Mouse (Mus musculus): ENCODE measurements at regions not wholly inside any gene's neighbourhood (a gene's known extent, or its start where the extent isn't known, plus 50 kb on each side); places are given as distances from the start of the nearest gene placed in this dataset.

DNA sequence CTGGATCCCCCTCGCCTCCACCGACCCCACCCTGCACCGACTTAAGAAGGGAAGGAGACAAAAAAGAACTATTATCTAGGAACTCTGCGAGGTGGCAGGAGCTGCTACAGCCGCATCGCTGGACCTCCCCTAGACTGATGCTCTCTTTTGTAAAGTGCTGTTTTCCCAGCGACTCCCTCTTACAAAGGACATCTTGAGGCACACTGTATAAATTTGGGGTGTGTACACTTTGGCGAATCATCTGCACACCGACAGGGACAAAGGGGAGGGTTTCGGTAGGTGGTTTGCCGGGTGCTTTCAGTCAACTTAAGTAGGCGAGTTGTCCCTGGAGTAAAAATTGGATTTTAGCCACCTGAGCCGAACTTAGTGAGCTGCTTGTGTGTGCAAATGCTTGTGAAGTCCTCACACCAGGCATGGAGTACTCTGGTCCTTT is 112.4 kb upstream of the Ubash3b start:
- H3K27me3 ChIP-seq, result no peaks in the 10 kb centered on the region
- H3K4me3 ChIP-seq (replicated peaks), result peak overlapping the region; percentile 35
- peak overlapping the region; percentile 59 for H3K9ac ChIP-seq (replicated peaks)
- 1% methylated on average over 13 of the region's 13 CpGs for WGBS
- peak overlapping the region; percentile 56 for H3K4me2 ChIP-seq (replicated peaks)
- peak overlapping the region; percentile 97 for H3K27ac ChIP-seq
- peak; percentile 76 for ATAC-seq
- H3K4me1 ChIP-seq (replicated peaks), result peaks cover 12% of the 10 kb centered on the region
- H3K36me3 ChIP-seq, result no peaks in the 10 kb centered on the region
- H3K9me3 ChIP-seq, result no peaks in the 10 kb centered on the region; the same call in 1 of the 2 replicates

DNA sequence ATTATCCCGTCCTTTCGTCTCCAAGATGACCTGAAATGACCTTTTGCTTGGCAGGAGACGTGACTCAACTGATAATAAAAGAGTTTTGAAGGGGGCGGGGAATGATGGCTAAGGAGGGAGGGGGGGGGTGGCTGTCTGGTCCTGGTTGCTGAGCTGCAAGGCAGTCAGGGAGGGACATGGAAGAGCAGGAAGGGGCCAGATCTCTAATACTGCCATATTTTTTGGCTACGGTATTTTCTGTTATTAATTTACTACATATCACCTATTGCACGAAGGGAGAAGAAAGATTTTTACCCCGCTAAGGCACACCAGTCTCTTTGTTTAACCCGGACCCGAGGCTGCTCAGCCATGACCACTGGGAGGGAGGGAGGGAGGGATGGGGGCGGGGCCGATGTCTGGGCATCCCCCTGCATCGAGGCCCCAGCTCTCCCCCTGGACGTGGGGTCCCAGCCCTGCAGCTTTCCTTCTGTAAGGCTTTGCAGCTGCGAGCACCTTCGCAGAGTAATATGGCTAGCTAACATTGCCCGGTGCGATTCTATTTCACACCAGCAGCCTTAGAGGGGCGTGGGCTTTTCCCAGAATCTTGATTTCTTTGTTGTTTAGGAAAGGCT is 111.8 kb upstream of the Ubash3b start:
- Histone ChIP-seq H3K4me1 (replicated peaks) (peaks cover 12% of the 10 kb centered on the region), H3K27me3 (no peaks in the 10 kb centered on the region), H3K9ac (replicated peaks) (peak overlapping the region; percentile 59), H3K9me3 (no peaks in the 10 kb centered on the region; the same call in 1 of the 2 replicates), H3K4me3 (replicated peaks) (peak overlapping the region; percentile 35), H3K36me3 (no peaks in the 10 kb centered on the region), H3K4me2 (replicated peaks) (peak overlapping the region; percentile 56), H3K27ac (peak overlapping the region; percentile 97)
- peak; percentile 96 for ATAC-seq
- WGBS, result under 1% methylated on average over 18 of the region's 18 CpGs

DNA sequence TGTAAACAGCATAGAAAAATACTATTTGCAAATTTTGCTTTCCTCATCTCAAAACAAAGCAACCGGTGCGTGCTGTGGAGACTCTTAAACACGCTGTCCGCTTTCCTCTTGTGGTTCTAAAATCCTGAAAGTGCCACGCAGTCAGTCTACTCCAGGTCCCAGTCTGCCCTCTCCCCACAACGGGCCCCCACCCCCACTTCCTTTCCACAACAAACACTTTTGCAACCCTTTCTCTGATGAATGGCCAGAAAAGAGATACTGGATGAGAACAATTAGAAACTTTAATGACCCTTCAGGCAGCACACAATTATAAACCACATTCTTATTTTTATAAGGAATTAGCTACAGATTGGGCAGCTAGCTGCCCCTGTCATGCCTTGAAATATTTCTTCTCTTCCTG is 111.1 kb upstream of the Ubash3b start:
- Histone ChIP-seq H3K9me3 (no peaks in the 10 kb centered on the region; the same call in 1 of the 2 replicates), H3K27me3 (no peaks in the 10 kb centered on the region), H3K9ac (replicated peaks) (no peak overlapping the region; the same call in none of the 2 replicates), H3K4me1 (replicated peaks) (peaks cover 12% of the 10 kb centered on the region), H3K4me2 (replicated peaks) (peak overlapping the region; percentile 56), H3K27ac (peak overlapping the region; percentile 97), H3K4me3 (replicated peaks) (peak overlapping the region; percentile 35), H3K36me3 (no peaks in the 10 kb centered on the region)
- 4% methylated on average over 6 of the region's 6 CpGs for WGBS
- ATAC-seq, result no peak; the same call in 1 of the 2 replicates

DNA sequence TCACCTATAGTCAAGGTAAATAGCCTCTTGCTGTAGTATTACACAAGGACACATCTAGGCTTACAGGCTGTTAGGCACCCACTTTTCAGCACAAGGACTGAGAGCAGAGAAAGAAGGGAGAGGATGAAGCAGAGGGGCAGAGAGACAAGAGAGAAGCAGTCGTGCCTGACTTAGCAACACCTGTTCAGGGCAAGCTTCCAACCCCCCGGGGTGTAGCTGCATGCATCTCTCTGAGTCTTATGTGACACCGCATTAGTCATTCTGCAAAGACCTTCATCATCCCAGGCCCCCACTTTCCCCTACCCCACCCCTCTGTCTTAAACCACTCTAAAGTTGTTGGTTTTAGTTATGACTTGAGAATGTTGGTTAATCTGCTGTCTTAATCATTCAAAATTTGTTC is 106.6 kb upstream of the Ubash3b start:
- no peak overlapping the region for H3K4me2 ChIP-seq (replicated peaks)
- no peaks in the 10 kb centered on the region for H3K27me3 ChIP-seq
- no peak overlapping the region for H3K9ac ChIP-seq (replicated peaks)
- no peak overlapping the region for H3K27ac ChIP-seq
- WGBS, result 42% methylated on average over 3 of the region's 3 CpGs
- no peaks in the 10 kb centered on the region for H3K36me3 ChIP-seq
- no peak overlapping the region for H3K4me3 ChIP-seq (replicated peaks)
- no peak for ATAC-seq
- peaks cover 9% of the 10 kb centered on the region for H3K4me1 ChIP-seq (replicated peaks)
- H3K9me3 ChIP-seq, result no peaks in the 10 kb centered on the region

DNA sequence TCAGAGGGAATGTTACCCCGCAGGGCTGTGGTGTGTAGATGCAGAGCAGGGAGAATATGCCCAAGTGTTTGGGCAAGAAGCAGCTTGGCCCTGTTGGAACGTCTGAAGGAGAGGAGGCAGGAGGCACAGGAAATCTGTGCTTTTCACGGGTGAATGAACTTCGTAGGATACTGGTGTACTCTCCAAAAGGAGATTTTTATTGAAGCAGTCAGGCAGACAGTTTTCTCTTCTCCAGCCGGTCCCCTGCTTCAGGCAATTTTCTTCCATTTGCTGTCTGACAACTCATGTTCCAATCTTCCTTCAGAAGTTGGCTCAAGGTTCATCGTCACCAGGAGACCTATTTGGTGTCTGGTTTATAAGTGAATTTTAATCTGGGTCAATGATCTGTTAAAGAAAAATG is 103.0 kb upstream of the Ubash3b start:
- Histone ChIP-seq H3K9ac (replicated peaks) (no peak overlapping the region; the same call in 1 of the 2 replicates), H3K27me3 (no peaks in the 10 kb centered on the region), H3K4me3 (replicated peaks) (no peak overlapping the region), H3K27ac (no peak overlapping the region), H3K9me3 (no peaks in the 10 kb centered on the region), H3K4me2 (replicated peaks) (no peak overlapping the region), H3K36me3 (no peaks in the 10 kb centered on the region), H3K4me1 (replicated peaks) (peaks cover 3% of the 10 kb centered on the region; the same call in 1 of the 2 replicates)
- no peak for ATAC-seq
- WGBS, result 43% methylated on average over 6 of the region's 6 CpGs

DNA sequence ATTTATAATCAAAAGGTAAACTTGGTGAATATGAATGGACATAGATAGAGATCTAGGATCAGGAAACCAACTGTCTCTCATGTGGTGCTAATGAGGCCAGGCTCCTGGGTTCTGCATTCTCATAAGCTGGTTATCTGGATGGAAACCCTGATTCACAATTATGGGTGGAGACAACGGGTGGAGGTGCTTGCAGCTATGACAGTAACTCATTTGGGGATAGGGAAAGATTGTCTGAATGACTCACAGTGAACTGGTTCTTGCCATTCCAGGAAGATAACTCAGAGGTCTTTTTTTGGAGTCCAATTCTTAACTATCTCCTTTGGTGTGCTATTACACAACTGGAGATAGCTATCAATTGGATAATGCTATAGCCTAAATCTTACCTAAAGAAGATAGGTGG is 95.7 kb upstream of the Ubash3b start:
- no peak overlapping the region for H3K4me2 ChIP-seq (replicated peaks)
- no peaks in the 10 kb centered on the region for H3K36me3 ChIP-seq
- no peaks in the 10 kb centered on the region for H3K27me3 ChIP-seq
- WGBS, result 95% methylated on average over 1 of the region's 1 CpGs
- H3K4me1 ChIP-seq (replicated peaks), result no peaks in the 10 kb centered on the region
- no peaks in the 10 kb centered on the region for H3K9me3 ChIP-seq
- H3K4me3 ChIP-seq (replicated peaks), result no peak overlapping the region
- no peak overlapping the region for H3K9ac ChIP-seq (replicated peaks)
- no peak overlapping the region for H3K27ac ChIP-seq
- ATAC-seq, result no peak

DNA sequence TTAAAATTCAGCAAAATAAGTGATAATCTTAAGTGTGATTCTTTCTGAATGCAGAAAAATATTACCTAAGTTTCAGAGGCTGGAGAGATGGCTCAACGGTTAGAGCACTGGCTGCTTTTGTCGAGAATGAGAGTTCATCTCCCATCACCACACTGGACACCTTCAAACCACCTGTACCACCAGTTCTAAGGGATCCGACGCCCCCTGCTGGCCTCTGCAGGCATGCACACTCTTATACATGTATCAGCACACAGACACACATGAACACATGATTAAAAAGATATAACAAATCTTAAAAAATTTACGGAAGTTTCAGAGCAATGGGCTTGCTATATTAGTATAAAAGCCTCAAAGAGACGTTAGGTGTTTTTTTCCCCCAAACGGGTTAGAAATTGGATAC is 80.9 kb upstream of the Ubash3b start:
- Histone ChIP-seq H3K9me3 (no peaks in the 10 kb centered on the region), H3K27me3 (no peaks in the 10 kb centered on the region), H3K36me3 (no peaks in the 10 kb centered on the region), H3K27ac (no peak overlapping the region), H3K4me3 (replicated peaks) (no peak overlapping the region), H3K4me2 (replicated peaks) (no peak overlapping the region), H3K4me1 (replicated peaks) (peaks cover 8% of the 10 kb centered on the region; the same call in 1 of the 2 replicates), H3K9ac (replicated peaks) (no peak overlapping the region)
- WGBS, result 87% methylated on average over 7 of the region's 7 CpGs
- no peak for ATAC-seq

DNA sequence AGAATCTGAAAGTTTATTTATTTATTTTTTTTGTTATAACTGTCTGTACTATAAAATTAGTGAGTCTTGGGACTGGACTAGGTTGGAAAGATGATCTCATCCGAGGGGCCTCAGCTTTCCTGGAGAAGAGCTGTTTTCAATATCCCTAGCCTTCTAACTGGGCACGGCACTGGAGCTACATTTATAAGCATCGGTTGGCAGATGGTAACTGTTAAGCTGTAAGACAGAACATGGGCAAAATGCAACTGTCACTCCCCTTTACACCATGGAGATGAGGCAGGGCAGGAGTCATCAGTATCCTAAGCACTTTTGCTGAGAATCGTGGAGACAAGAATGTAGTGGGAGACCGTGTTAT is 77.6 kb upstream of the Ubash3b start:
- ATAC-seq, result no peak
- Histone ChIP-seq H3K27me3 (no peaks in the 10 kb centered on the region), H3K36me3 (no peaks in the 10 kb centered on the region), H3K27ac (no peak overlapping the region), H3K9me3 (no peaks in the 10 kb centered on the region), H3K4me3 (replicated peaks) (no peak overlapping the region), H3K4me2 (replicated peaks) (no peak overlapping the region), H3K4me1 (replicated peaks) (peaks cover 8% of the 10 kb centered on the region; the same call in 1 of the 2 replicates), H3K9ac (replicated peaks) (no peak overlapping the region)
- 77% methylated on average over 5 of the region's 5 CpGs for WGBS

DNA sequence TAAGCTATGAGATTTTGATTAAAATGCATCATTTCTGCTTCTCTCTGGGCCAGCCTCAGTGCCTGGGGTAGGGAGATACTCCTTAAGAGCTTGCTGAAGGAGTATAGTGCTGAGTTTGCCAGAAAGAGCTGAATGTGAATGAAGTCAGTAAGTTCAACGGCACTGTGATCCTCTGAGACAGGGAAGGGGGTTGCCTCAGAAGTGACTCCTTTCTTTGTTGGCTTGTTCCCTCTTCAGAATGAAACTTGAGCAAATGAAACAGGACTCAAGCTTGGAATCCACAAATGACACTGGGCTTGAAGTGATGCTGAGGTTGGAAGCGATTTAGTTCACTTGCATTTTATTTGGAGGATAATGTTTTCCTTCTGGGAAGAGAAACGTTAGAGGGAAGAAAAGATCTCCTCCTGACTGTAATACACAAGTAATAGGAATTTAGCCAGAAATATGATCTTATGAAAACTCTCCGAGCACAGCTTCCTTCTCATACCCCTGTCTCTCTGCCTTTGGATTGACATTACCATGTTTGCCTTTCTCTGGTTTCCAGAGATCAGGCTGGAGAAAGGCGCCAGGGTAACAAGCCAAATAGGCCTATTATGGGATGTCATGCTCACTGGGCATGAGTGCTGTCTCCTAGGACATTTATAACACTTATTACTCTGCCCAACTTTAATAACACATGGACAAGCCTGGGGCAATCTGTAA is 77.0 kb upstream of the Ubash3b start:
- Histone ChIP-seq H3K9ac (replicated peaks) (no peak overlapping the region), H3K9me3 (no peaks in the 10 kb centered on the region), H3K4me1 (replicated peaks) (peaks cover 8% of the 10 kb centered on the region; the same call in 1 of the 2 replicates), H3K36me3 (no peaks in the 10 kb centered on the region), H3K27me3 (no peaks in the 10 kb centered on the region), H3K4me3 (replicated peaks) (no peak overlapping the region), H3K4me2 (replicated peaks) (no peak overlapping the region), H3K27ac (no peak overlapping the region)
- ATAC-seq, result no peak
- WGBS, result 72% methylated on average over 5 of the region's 5 CpGs

DNA sequence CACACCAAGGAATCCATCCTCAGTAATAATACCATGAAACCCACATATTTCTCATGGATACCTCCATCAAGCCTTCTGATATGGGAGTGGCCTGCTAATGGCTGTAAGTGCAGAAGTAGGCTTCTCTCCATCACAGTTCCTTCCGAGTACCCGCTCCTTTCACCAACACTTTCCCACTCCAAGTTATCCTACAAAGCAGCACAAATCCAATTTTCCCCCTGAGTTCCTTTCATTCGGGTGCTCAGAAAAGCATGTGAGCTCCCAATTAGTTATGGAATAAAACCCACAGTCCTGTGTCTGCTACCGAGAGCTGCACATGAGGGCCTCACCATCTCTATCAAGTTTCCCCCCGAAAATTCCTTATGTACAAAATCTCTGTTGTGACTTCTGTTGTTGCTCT is 75.8 kb upstream of the Ubash3b start:
- no peaks in the 10 kb centered on the region for H3K9me3 ChIP-seq
- H3K4me1 ChIP-seq (replicated peaks), result peaks cover 8% of the 10 kb centered on the region; the same call in 1 of the 2 replicates
- no peak overlapping the region for H3K4me3 ChIP-seq (replicated peaks)
- WGBS, result 32% methylated on average over 5 of the region's 5 CpGs
- H3K27me3 ChIP-seq, result no peaks in the 10 kb centered on the region
- H3K9ac ChIP-seq (replicated peaks), result no peak overlapping the region
- no peak overlapping the region for H3K4me2 ChIP-seq (replicated peaks)
- no peak for ATAC-seq
- H3K27ac ChIP-seq, result no peak overlapping the region
- H3K36me3 ChIP-seq, result no peaks in the 10 kb centered on the region

DNA sequence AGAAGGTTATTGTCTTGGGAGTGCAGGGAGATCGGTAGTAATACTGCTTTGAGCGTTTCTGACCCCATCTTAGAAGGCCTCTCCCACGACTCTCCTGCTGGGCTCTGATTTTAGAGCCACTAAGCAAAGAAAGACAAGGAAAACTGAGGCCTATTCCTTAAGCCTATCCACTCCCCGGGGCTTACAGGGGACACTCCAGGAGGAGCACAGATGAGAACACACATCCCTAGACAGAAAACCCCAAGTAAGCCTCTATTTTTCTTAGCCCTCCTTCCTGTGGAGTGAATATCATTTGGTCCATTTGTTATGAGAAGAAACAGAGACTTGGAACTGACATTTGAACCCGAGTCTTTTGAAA is 67.7 kb upstream of the Ubash3b start:
- peaks cover 32% of the 10 kb centered on the region for H3K4me1 ChIP-seq (replicated peaks)
- 5% methylated on average over 5 of the region's 5 CpGs for WGBS
- no peaks in the 10 kb centered on the region for H3K9me3 ChIP-seq
- H3K27me3 ChIP-seq, result no peaks in the 10 kb centered on the region
- peak overlapping the region; percentile 65 for H3K9ac ChIP-seq (replicated peaks)
- no peaks in the 10 kb centered on the region for H3K36me3 ChIP-seq
- peak overlapping the region; percentile 37 for H3K4me3 ChIP-seq (replicated peaks)
- ATAC-seq, result no peak; the same call in 1 of the 2 replicates
- H3K27ac ChIP-seq, result peak overlapping the region; percentile 93
- peak overlapping the region; percentile 59 for H3K4me2 ChIP-seq (replicated peaks)

DNA sequence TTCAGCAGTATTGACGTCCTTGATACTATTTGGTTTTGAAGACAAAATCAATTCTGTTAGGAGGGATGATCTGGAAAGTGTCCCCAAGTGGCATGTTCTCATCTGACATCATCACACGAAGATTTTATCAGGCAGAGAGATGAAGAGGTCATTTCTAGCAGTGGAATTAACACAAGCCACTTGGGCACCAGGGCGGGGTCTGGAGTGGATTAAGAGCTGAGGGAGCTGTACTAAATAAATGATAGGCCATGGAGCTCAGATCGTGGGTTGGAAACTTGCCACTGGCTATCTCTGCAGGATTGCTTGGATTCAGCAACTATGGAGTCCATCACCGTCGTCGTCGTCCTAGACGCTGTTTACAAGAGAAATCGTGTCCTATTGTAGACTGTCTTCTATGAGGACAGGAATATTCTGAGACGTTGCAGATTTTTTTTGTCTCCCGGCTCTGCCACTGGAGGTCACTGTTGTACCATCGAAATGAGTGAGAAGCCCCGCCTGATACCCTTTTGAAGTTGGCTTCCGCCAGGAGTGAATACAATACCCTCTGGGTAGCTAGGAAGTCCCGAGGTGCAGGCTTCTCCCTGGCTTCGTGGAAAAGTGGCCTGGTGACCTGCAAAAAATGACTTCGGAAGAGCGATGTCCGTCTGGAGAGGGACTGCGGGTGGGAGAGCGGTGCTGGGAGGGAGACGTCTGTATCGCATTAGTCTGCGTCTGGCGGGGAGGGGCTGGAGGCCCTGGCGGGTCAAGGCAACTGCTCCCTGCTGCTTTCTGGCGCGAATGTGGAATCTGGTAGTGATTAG is 67.1 kb upstream of the Ubash3b start:
- ATAC-seq, result peak; percentile 95
- Histone ChIP-seq H3K9ac (replicated peaks) (peak overlapping the region; percentile 65), H3K27ac (peak overlapping the region; percentile 93), H3K9me3 (no peaks in the 10 kb centered on the region), H3K4me1 (replicated peaks) (peaks cover 38% of the 10 kb centered on the region), H3K27me3 (no peaks in the 10 kb centered on the region), H3K4me2 (replicated peaks) (peak overlapping the region; percentile 59), H3K36me3 (no peaks in the 10 kb centered on the region), H3K4me3 (replicated peaks) (peak overlapping the region; percentile 37)
- WGBS, result 4% methylated on average over 29 of the region's 29 CpGs

Measured in midbrain, embryonic 13.5 days (tissue).